Mouse (Mus musculus) heart, postnatal 0 days (tissue): ENCODE measurements around the gene Rab35. TPM values are rescaled to one million over a fixed set of nuclear protein-coding genes. Genes with fewer than 3 reads are reported as not detected.

Source experiments
- ATAC-seq: fragments of 200-750 bp; cut with Nextera tagmentation; 2 replicates; pipeline ENCODE4 v1.8.0; 2017; ENCODE audit warnings: low read depth, moderate number of reproducible peaks, moderate library complexity; ENCODE audit not compliant: insufficient read depth
- DNase-seq: peaks from one replicate; pipeline ENCODE4 v3.0.0-alpha.2; 2016; ENCODE audit warnings: low spot score
- H3K27ac ChIP-seq: fragments of 300-500 bp; sonication (generic); 2 replicates; pipeline ENCODE4 v1.5.1; 2014; ENCODE audit warnings: low read depth, mild to moderate bottlenecking
- H3K27me3 ChIP-seq: fragments of 300-500 bp; sonication (generic); 2 replicates; pipeline ENCODE4 v1.6.1; 2014; ENCODE audit warnings: low read length, mixed read lengths; ENCODE audit not compliant: control insufficient read depth, insufficient read depth
- H3K36me3 ChIP-seq: fragments of 300-500 bp; sonication (generic); replicated peaks from 2 replicates; pipeline ENCODE4 v1.6.1; 2014; ENCODE audit warnings: low read length, mixed read lengths; ENCODE audit not compliant: control insufficient read depth, insufficient read depth
- H3K4me1 ChIP-seq: fragments of 300-500 bp; sonication (generic); 2 replicates; pipeline ENCODE4 v1.6.1; 2014; ENCODE audit warnings: antibody characterized with exemption; ENCODE audit not compliant: control insufficient read depth, insufficient read depth
- H3K4me2 ChIP-seq: fragments of 300-500 bp; sonication (generic); 2 replicates; pipeline ENCODE4 v1.6.1; 2014; ENCODE audit warnings: low read depth, mild to moderate bottlenecking, low read length, moderate library complexity
- H3K4me3 ChIP-seq: fragments of 300-500 bp; sonication (generic); 2 replicates; pipeline ENCODE4 v1.5.1; 2014; ENCODE audit warnings: low read depth, low read length
- H3K9ac ChIP-seq: fragments of 300-500 bp; sonication (generic); replicated peaks from 2 replicates; pipeline ENCODE4 v1.6.1; 2014; ENCODE audit warnings: low read depth, low read length, mixed read lengths
- H3K9me3 ChIP-seq: fragments of 300-500 bp; sonication (generic); replicated peaks from 2 replicates; pipeline ENCODE4 v1.6.1; 2016; ENCODE audit warnings: low read length; ENCODE audit not compliant: control insufficient read depth
- CTCF ChIP-seq: IDR thresholded peaks from 2 replicates; pipeline ENCODE4 v1.5.1; 2016; ENCODE audit warnings: antibody characterized with exemption, control low read depth, low read depth
- EP300 ChIP-seq: IDR thresholded peaks from 2 replicates; pipeline ENCODE4 v1.6.1; 2016; ENCODE audit warnings: antibody characterized with exemption, low read depth
- WGBS: fragments of 180-500 bp; shearing (Covaris S2); extraction: QIAGEN DNeasy Blood & Tissue Kit; methylation state at CpG from one replicate; pipeline ENCODE4 v1.1.7; 2014; 5-methylcytosine and 5-hydroxymethylcytosine counted together
- polyA plus RNA-seq: library from polyadenylated mRNA; unstranded; fragments of >200 nt; fragmentation: Nextera tagmentation; extraction: Ambion mirVana; gene quantifications from 2 replicates; pipeline ENCODE4 v1.2.1, GENCODE M21; 2015
- total RNA-seq: library from RNA; depleted of rRNA; stranded (reverse); fragments of >200 nt; gene quantifications from 2 replicates; pipeline ENCODE4 v1.2.3, GENCODE M21; 2014; ENCODE audit warnings: low replicate concordance

The Rab35 gene
- total and polyA plus RNA-seq, 2 experiments from 2014 or later, result 14.1 to 37.4 TPM

DNA sequence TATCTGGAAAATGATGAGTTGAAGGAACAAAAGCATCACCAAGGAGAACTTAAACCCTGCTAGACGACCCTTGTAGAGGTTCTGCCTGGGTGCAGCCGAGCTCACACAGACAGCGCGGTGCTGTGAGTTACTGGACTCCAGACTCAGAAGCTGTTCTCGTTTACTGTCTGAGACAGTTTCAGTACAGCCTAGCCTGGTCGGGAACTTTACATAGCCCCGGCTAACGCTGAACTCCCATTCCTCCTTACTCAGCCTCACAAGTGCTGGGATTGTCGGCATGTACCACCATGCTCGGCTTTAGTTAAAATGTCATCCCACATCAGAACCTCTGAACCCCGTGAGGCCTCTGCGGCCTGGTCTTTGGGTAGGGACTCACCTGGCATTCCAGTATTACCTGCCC is 37.3 kb downstream of the Rab35 start:
- no peak for TF ChIP-seq EP300
- no peak for TF ChIP-seq CTCF
- H3K9me3 ChIP-seq, result no peaks in the 10 kb centered on the region
- no peak overlapping the region for H3K9ac ChIP-seq
- ATAC-seq, result no peak
- no peak overlapping the region for H3K4me3 ChIP-seq
- H3K27me3 ChIP-seq, result no peaks in the 10 kb centered on the region
- DNase-seq, result no peak
- no peak overlapping the region for H3K27ac ChIP-seq
- H3K4me1 ChIP-seq, result no peaks in the 10 kb centered on the region
- H3K36me3 ChIP-seq, result no peaks in the 10 kb centered on the region
- 83% methylated on average over 12 of the region's 12 CpGs for WGBS
- H3K4me2 ChIP-seq, result no peak overlapping the region

DNA sequence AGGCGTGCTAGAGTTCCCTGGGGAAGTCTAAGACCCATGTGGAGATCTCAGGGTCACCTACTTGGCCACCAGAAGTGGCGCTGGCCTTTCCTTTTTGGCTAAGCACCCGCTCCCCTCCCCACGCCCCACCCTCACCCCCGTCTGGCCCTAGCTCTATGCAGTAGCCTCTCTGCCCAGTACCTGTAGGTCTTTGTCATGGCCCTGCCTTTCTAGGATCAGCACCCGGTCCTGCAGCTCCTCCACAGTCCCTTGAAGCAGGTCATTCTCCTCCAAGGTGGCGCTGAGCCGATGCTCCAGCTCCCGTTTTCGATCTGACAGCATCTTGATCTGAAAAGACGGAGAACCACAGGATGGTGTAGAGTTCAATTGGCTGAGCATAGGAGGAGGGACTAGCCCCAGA is 38.3 kb downstream of the Rab35 start:
- H3K9ac ChIP-seq, result no peak overlapping the region
- H3K27ac ChIP-seq, result no peak overlapping the region
- H3K4me3 ChIP-seq, result no peak overlapping the region
- H3K36me3 ChIP-seq, result no peaks in the 10 kb centered on the region
- no peak overlapping the region for H3K4me2 ChIP-seq
- no peaks in the 10 kb centered on the region for H3K9me3 ChIP-seq
- WGBS, result 71% methylated on average over 10 of the region's 11 CpGs
- no peak for TF ChIP-seq EP300
- DNase-seq (no peak), ATAC-seq (no peak)
- H3K27me3 ChIP-seq, result no peaks in the 10 kb centered on the region
- no peaks in the 10 kb centered on the region for H3K4me1 ChIP-seq

DNA sequence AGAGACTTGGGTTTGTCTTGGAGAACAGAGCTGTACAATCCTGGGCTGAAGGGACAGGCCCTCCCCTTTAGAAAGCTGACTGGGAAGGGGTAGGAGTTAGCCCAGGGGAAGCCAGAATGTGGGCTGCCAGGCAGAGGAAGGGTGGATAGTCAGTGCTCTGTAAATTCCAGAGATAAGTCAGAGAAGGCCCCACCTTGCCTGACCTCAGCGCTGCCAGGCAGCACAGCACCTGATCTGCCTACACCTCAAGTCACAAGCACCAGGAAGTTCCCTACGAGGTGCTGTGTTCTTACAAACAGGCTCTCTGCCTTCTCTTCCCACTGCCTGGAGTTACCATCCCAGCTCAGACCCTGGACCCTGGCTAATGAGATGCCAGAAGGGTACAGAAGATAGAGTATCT is 38.7 kb downstream of the Rab35 start:
- DNase-seq, result no peak
- Histone ChIP-seq H3K9me3 (no peaks in the 10 kb centered on the region), H3K4me1 (no peaks in the 10 kb centered on the region), H3K36me3 (no peaks in the 10 kb centered on the region), H3K4me3 (no peak overlapping the region), H3K27ac (no peak overlapping the region), H3K27me3 (no peaks in the 10 kb centered on the region), H3K4me2 (no peak overlapping the region), H3K9ac (no peak overlapping the region)
- WGBS, result 35% methylated on average over 2 of the region's 2 CpGs
- ATAC-seq, result no peak
- TF ChIP-seq EP300 (no peak), CTCF (no peak)

DNA sequence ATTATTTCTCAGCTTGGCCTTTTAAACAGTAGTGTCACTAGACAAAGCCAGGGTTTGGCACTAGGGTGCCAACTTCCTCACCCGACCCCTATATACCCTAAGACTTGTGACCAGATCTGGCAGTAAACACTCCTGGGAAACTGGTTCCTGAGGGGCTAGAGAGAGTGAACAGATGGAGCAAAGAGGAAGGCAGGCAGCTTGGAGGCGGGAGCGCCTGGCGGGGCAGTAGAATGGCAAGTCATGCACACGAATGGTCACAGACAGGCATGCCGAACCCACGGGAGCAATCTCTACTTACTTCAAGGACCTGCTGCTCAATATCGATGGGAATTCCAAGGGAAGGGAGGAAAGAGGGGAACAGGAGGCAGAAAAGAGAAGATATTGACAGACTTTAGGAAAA is 40.1 kb downstream of the Rab35 start:
- DNase-seq (no peak), ATAC-seq (no peak)
- TF ChIP-seq CTCF (no peak), EP300 (no peak)
- Histone ChIP-seq H3K9ac (no peak overlapping the region), H3K9me3 (no peaks in the 10 kb centered on the region), H3K27ac (no peak overlapping the region), H3K36me3 (no peaks in the 10 kb centered on the region), H3K4me1 (no peaks in the 10 kb centered on the region), H3K4me3 (no peak overlapping the region), H3K4me2 (no peak overlapping the region), H3K27me3 (no peaks in the 10 kb centered on the region)
- 67% methylated on average over 8 of the region's 8 CpGs for WGBS

DNA sequence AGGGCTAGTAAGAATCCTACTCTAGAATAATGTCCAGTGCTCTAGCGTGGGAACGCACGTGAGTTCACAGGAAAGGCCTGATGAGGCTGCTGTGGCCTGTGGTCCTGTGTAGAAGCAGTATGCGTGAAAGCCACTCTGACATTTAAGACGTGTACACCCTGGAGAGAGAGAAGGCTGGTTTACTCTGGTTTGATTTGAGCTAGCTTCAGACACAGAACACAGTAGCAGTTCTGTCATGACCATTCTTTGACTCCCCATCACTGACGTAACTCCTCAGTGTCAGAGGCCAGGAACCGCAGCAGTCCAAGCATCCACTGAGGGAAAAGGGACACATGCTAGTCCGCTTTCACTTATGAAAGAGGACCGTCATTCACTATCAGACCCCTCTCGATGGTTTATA is 53.4 kb downstream of the Rab35 start:
- ATAC-seq, result no peak
- no peak overlapping the region for H3K4me2 ChIP-seq
- H3K9me3 ChIP-seq, result no peaks in the 10 kb centered on the region
- H3K4me3 ChIP-seq, result no peak overlapping the region
- H3K4me1 ChIP-seq, result no peaks in the 10 kb centered on the region
- DNase-seq, result no peak
- no peaks in the 10 kb centered on the region for H3K27me3 ChIP-seq
- TF ChIP-seq EP300 (no peak), CTCF (no peak)
- H3K9ac ChIP-seq, result no peak overlapping the region
- WGBS, result 83% methylated on average over 10 of the region's 10 CpGs
- no peaks in the 10 kb centered on the region for H3K36me3 ChIP-seq
- H3K27ac ChIP-seq, result no peak overlapping the region

DNA sequence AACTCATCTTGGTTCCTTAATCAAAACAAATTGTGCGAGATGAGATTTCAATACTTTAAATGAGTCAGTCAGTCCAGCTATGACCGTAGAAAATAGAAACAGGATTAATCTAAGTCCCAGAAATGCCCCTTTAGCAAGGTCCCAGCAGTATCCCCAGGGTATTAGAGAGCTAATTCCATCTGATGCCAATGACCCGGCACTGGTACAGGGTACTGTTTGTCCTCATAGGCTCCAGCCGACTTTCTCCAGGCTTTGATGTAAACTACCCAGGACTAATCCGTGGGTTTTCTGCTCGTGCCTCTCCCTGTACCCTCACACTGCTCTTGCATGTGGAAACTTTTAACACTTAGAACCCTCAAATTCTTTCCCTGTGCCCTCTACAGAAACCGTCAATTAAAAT is 55.0 kb downstream of the Rab35 start:
- Histone ChIP-seq H3K4me2 (no peak overlapping the region), H3K4me3 (no peak overlapping the region), H3K36me3 (no peaks in the 10 kb centered on the region), H3K27me3 (no peaks in the 10 kb centered on the region), H3K9ac (no peak overlapping the region), H3K9me3 (no peaks in the 10 kb centered on the region), H3K27ac (no peak overlapping the region), H3K4me1 (no peaks in the 10 kb centered on the region)
- TF ChIP-seq EP300, result no peak
- TF ChIP-seq CTCF, result no peak
- WGBS, result 62% methylated on average over 7 of the region's 7 CpGs
- DNase-seq, result no peak
- ATAC-seq, result no peak
